Mouse (Mus musculus) thymus, adult 2 months (tissue): ENCODE measurements at regions not wholly inside any gene's neighbourhood (a gene's known extent, or its start where the extent isn't known, plus 50 kb on each side); places are given as distances from the start of the nearest gene placed in this dataset.

Experiments
- CTCF ChIP-seq: fragments of 200-500 bp; IDR thresholded peaks from 2 replicates; pipeline ENCODE4 v1.5.1; 2012; ENCODE audit warnings: mild to moderate bottlenecking, control low read depth, low read length, moderate library complexity, borderline replicate concordance; ENCODE audit not compliant: control insufficient read depth, poor library complexity, insufficient read depth; ENCODE audit errors: extremely low read depth
- POLR2A ChIP-seq: fragments of 200-500 bp; IDR thresholded peaks from 2 replicates; pipeline ENCODE4 v1.6.1; 2012; ENCODE audit warnings: mild to moderate bottlenecking, low read length, control low read depth, moderate library complexity; ENCODE audit not compliant: control insufficient read depth, poor library complexity, insufficient read depth; ENCODE audit errors: extremely low read depth

- TF ChIP-seq POLR2A (no peak), CTCF (no peak)
Observed at GRCm38 (mm10) chr19:14128397-14129209, 215.3 kb downstream of the Olfr1505 start.
